Mouse (Mus musculus) layer of hippocampus, postnatal 25 days (tissue): ENCODE data around the gene Dis3. TPM values are rescaled to one million over a fixed set of nuclear protein-coding genes. Genes with fewer than 3 reads are reported as not detected.

Experiments used
- total RNA-seq, 2 experiments: library from RNA; stranded (reverse); gene quantifications; 2 replicates each; pipeline ENCODE4 v1.2.3; 2021

The Dis3 gene
- total RNA-seq, 2 experiments from 2014 or later: 15.9 to 17.7 TPM

Other genes starting within 250 kb of the Dis3 start
- gene Rpl36a-ps1, start 105.5 kb downstream of the Dis3 start, total RNA-seq: under 1 TPM in 1 of 2 experiments, not detected in 1; 0.71 TPM
- gene Mzt1, start 53.6 kb downstream of the Dis3 start, total RNA-seq: 10 to 100 TPM; 65.1 to 67.7 TPM
- 1 to 10 TPM; 2.0 to 2.4 TPM for gene Bora, start 53.5 kb downstream of the Dis3 start, total RNA-seq
- 10 to 100 TPM; 14.2 to 16.8 TPM for gene Pibf1, start 346 bp downstream of the Dis3 start, total RNA-seq
- gene Klf5, start 198.9 kb upstream of the Dis3 start, total RNA-seq: 1 to 10 TPM; 6.2 to 6.6 TPM